Mouse (Mus musculus): ENCODE data around the gene C330007P06Rik.

- TF ChIP-seq CTCF (IDR thresholded peaks at IDR 0.05; ENCODE audit: borderline replicate concordance, control insufficient read depth, extremely low read depth, insufficient read depth, low read length, poor library complexity) = no peak
- TF ChIP-seq POLR2A (IDR thresholded peaks at IDR 0.05; ENCODE audit: control insufficient read depth, extremely low read depth, insufficient read depth, low read length, poor library complexity) = no peak
Observed at GRCm38 (mm10) chrX:36917749-36918148, 43.8 kb upstream of the C330007P06Rik start.
